Mouse (Mus musculus) olfactory bulb, adult 2 months (tissue): ENCODE data around the gene H1foo. TPM values are rescaled to one million over a fixed set of nuclear protein-coding genes. Genes with fewer than 3 reads are reported as not detected.

Source experiments
- H3K27ac ChIP-seq: fragments of 200-500 bp; 2 replicates; pipeline ENCODE4 v1.5.1; 2012; ENCODE audit warnings: low read depth, low read length; ENCODE audit not compliant: insufficient read depth
- H3K4me1 ChIP-seq: fragments of 200-500 bp; 2 replicates; pipeline ENCODE4 v1.6.1; 2012; ENCODE audit warnings: low read length; ENCODE audit not compliant: control insufficient read depth, insufficient read depth
- H3K4me3 ChIP-seq: fragments of 200-500 bp; 2 replicates; pipeline ENCODE4 v1.5.1; 2012; ENCODE audit warnings: mild to moderate bottlenecking, low read depth, low read length, moderate library complexity; ENCODE audit not compliant: insufficient read depth
- CTCF ChIP-seq: fragments of 200-500 bp; IDR thresholded peaks from 2 replicates; pipeline ENCODE4 v1.5.1; 2012; ENCODE audit warnings: low read depth, mild to moderate bottlenecking, low read length, moderate library complexity; ENCODE audit not compliant: insufficient read depth
- POLR2A ChIP-seq: fragments of 200-500 bp; IDR thresholded peaks from 2 replicates; pipeline ENCODE4 v1.6.1; 2012; ENCODE audit warnings: mild to moderate bottlenecking, low read depth, low read length, moderate library complexity; ENCODE audit not compliant: insufficient read depth
- WGBS: fragments of 180-500 bp; shearing (Covaris S2); methylation state at CpG from one replicate; pipeline ENCODE4 v1.1.7; 2018; 5-methylcytosine and 5-hydroxymethylcytosine counted together
- polyA plus RNA-seq: library from polyadenylated mRNA; stranded (reverse); fragments of >200 nt; gene quantifications from 2 replicates; pipeline ENCODE4 v1.2.4, GENCODE M21; 2012; ENCODE audit warnings: low replicate concordance; ENCODE audit not compliant: missing spikeins, insufficient read depth, insufficient read length

The H1foo gene
- polyA plus RNA-seq, 1 experiment: not detected

DNA sequence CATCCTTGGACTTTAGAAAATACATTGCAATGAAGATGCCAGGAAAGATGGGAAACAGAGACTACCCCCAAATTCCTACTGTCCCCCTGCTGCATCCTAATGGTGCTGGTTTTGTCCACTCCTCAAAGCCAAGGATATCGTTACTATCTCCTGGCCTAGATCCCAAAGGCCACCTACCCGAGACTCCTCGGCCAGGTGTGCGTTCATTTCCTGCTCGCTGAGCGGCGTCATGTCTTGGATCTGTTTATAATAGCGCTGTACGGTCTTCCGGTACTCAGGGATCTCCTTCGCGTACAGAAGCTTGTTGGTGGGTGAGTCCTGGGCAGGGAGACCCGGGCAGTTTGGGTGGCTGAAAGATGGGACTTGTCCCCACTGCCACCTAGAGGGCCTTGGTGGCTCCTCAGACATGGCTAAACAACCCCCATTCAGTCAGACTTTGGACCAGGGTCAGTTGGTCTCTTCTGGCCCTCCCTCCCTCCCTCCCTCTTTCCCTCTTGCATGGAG is 11.7 kb downstream of the H1foo start:
- H3K27ac ChIP-seq: no peak overlapping the region
- WGBS: 68% methylated on average over 13 of the region's 13 CpGs

GRCm38 (mm10) chr6:115956922-115957601 is 12.3 kb downstream of the H1foo start:
- no peak for TF ChIP-seq CTCF
- TF ChIP-seq POLR2A: no peak
- WGBS: 37% methylated on average over 16 of the region's 16 CpGs
- Histone ChIP-seq H3K27ac (no peak overlapping the region), H3K4me3 (no peak overlapping the region), H3K4me1 (peaks cover 47% of the 10 kb centered on the region)

More for the DNA sequence above, 11.7 kb downstream of the H1foo start:
- Histone ChIP-seq H3K4me1 (peaks cover 42% of the 10 kb centered on the region), H3K4me3 (no peak overlapping the region)
- TF ChIP-seq CTCF: no peak

GRCm38 (mm10) chr6:115957681-115958080 is 12.9 kb downstream of the H1foo start:
- TF ChIP-seq CTCF (no peak), POLR2A (no peak)
- Histone ChIP-seq H3K4me3 (no peak overlapping the region), H3K27ac (no peak overlapping the region), H3K4me1 (peaks cover 52% of the 10 kb centered on the region)
- WGBS: 78% methylated on average over 6 of the region's 6 CpGs

- 91% methylated on average over 9 of the region's 9 CpGs for WGBS
These were observed 13.7 kb downstream of the H1foo start for GRCm38 (mm10) chr6:115958445-115958844.

DNA sequence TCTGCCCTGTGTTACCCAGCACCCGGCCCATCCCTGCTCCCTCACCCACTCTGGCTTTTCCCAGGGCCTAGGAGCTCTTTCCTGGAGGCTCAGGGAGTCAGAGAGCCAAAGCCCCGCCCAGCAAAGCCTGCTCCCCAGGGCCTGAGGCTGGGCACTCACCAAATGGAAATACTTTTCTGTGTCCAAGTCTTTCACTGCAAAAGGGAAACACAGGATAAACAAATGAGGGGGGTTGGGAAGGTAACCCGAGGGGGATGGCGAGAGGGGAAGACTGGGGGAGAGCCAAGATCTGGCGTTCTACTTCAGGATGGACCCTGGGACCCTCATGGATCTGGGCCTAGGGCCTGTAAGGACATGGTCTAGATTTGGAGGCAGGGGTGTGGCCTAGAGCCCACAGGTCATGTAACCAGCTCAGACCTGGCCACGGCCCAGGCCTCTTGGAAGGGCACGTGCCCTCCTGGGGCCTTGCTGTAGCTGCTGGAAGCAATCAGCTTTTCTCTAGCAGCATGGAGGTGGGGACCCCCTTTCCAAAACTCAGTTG is 14.5 kb downstream of the H1foo start:
- H3K4me3 ChIP-seq: no peak overlapping the region
- TF ChIP-seq CTCF (no peak), POLR2A (no peak)
- 63% methylated on average over 7 of the region's 7 CpGs for WGBS
- H3K27ac ChIP-seq: no peak overlapping the region
- peaks cover 48% of the 10 kb centered on the region for H3K4me1 ChIP-seq

More at GRCm38 (mm10) chr6:115958445-115958844, 13.7 kb downstream of the H1foo start:
- Histone ChIP-seq H3K4me1 (peaks cover 54% of the 10 kb centered on the region), H3K27ac (no peak overlapping the region), H3K4me3 (no peak overlapping the region)
- TF ChIP-seq POLR2A (no peak), CTCF (no peak)

DNA sequence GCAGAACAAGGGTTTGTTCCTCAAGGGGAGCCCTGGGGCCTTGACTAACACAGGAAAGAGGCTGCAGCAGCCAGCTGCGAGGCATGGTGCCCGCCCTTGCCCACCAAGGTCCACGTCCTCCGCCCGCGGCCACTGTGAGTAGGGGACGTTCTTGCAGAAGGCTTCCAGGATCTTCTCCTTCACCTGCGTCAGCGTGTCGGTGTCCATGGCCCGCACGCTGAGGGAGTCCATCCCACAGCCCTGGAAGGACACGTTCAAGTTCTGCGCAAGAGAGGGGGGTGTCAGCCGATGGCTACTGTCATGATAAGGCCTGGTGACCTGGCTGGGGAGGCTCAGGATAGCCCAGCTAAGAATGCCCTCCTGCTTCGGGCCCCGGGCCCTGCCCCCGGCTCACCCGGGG is 15.6 kb downstream of the H1foo start:
- no peak overlapping the region for H3K4me3 ChIP-seq
- no peak for TF ChIP-seq CTCF
- peaks cover 41% of the 10 kb centered on the region for H3K4me1 ChIP-seq
- 94% methylated on average over 19 of the region's 19 CpGs for WGBS
- no peak overlapping the region for H3K27ac ChIP-seq

DNA sequence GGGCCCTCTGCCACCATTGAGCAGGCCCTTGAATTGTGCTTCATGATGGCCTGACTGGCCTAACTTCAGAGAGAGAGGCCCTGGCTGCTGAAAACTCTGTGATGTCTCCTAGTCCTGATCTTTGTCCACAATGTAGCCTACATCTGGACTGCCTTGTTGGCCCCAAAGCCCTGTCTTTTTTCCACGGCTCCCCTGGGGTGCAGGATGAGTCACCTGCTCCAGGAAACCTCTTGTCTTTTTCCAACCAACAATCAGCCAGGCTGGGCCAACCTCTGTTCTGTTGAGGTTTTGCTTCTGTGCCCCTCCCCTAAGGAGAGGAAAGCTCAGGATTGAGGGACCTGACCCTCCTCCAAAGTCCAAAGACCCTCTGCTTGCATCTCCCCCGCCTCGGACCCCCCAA is 17.0 kb downstream of the H1foo start:
- TF ChIP-seq CTCF: no peak
- TF ChIP-seq POLR2A: no peak
- Histone ChIP-seq H3K27ac (no peak overlapping the region), H3K4me1 (peaks cover 32% of the 10 kb centered on the region), H3K4me3 (no peak overlapping the region)
- WGBS: 72% methylated on average over 3 of the region's 3 CpGs

DNA sequence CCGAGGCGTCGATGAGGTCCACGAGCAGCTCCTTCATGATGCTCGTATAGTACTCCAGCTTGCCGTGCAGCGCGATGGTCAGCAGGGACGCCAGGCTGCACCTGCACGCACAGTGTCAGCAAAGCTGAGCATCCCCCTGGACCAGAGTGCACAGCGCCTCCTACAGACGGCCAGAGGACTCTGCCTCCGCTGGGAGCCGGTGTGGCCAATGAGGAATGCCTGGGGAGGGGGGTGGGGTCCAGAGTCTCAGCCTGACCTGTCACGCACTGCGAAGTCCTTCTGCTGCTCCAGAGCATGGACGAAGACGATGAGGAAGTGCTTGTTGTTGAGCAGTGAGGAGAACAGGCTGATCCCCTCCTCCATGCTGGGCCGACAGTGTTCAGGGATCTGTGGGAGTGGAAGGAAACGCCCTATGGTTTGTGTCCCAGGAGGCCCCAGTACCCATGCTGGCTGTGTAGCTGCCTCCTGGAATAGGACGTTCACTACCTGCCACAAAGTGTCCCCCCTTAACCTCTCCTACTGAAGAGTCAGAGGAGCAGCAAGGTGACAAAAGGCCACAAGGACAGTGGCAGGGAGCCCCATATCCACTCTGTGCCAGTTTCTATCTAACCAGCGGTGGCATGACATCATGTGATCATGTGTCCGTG is 17.8 kb downstream of the H1foo start:
- Histone ChIP-seq H3K27ac (no peak overlapping the region), H3K4me3 (no peak overlapping the region), H3K4me1 (peaks cover 24% of the 10 kb centered on the region)
- 50% methylated on average over 23 of the region's 23 CpGs for WGBS
- TF ChIP-seq POLR2A (no peak), CTCF (no peak)

DNA sequence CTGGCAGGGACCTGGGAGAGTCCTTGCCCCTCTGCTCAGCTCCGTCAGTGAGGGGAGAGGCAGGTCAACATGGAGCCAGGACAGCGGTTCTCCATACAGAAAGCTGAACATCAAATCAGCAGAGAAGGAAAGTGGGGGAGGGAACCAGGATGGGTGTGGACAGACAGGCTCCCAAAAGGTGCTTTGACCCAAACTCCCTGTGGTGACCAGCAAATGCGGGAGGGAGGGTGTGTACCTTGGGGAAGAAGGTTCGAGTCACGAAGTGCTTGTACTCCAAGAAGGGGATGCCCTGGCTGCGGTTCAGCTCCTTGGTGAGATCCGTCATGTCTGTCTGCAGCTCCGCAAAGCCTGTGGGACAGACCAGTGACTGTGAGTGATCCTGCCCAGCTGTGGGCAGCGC is 18.9 kb downstream of the H1foo start:
- WGBS: 83% methylated on average over 9 of the region's 9 CpGs
- H3K4me3 ChIP-seq: no peak overlapping the region
- TF ChIP-seq POLR2A (no peak), CTCF (no peak)
- peaks cover 18% of the 10 kb centered on the region for H3K4me1 ChIP-seq
- no peak overlapping the region for H3K27ac ChIP-seq
